Mouse (Mus musculus) bone marrow, adult 2 months (tissue): ENCODE measurements around the gene Pdcd7.

Source experiments
- CTCF ChIP-seq: fragments of 200-500 bp; IDR thresholded peaks from 2 replicates; pipeline ENCODE4 v1.5.1; 2011; ENCODE audit warnings: low read length, control low read depth; ENCODE audit not compliant: control insufficient read depth, insufficient read depth
- POLR2A ChIP-seq: fragments of 200-500 bp; IDR thresholded peaks from 2 replicates; pipeline ENCODE4 v1.6.1; 2011; ENCODE audit warnings: low read depth, mild to moderate bottlenecking, control low read depth, low read length, borderline replicate concordance; ENCODE audit not compliant: control insufficient read depth

- TF ChIP-seq CTCF (no peak), POLR2A (no peak)
Measured at GRCm38 (mm10) chr9:65339146-65339545, 6.8 kb upstream of the Pdcd7 start.
